Mouse (Mus musculus) forebrain, embryonic 14.5 days (tissue): ENCODE results near the gene BC107364. TPM values are rescaled to one million over a fixed set of nuclear protein-coding genes. Genes with fewer than 3 reads are reported as not detected.
"Not testable (repeated sequence)": the region's sequence is repeated elsewhere in the genome, so short reads cannot be mapped to it uniquely, and the experiment has no call there.

Experiments
- ATAC-seq: fragments of 200-750 bp; cut with Nextera tagmentation; 2 replicates; pipeline ENCODE4 v1.8.0; 2017; ENCODE audit warnings: mild to moderate bottlenecking, moderate library complexity
- DNase-seq: peaks from one replicate; pipeline ENCODE4 v3.0.0-alpha.2; 2015; ENCODE audit warnings: low spot score
- H3K27ac ChIP-seq: fragments of 300-500 bp; sonication (generic); 2 replicates; pipeline ENCODE4 v1.5.1; 2014; ENCODE audit warnings: low read depth, mild to moderate bottlenecking, control low read depth, low read length, moderate library complexity
- H3K27me3 ChIP-seq: fragments of 300-500 bp; sonication (generic); replicated peaks from 2 replicates; pipeline ENCODE4 v1.6.1; 2014; ENCODE audit warnings: low read length, control low read depth, mixed read lengths; ENCODE audit not compliant: control insufficient read depth, insufficient read depth
- H3K36me3 ChIP-seq: fragments of 300-500 bp; sonication (generic); 2 replicates; pipeline ENCODE4 v1.6.1; 2014; ENCODE audit warnings: low read length, control low read depth; ENCODE audit not compliant: control insufficient read depth, insufficient read depth
- H3K4me1 ChIP-seq: fragments of 300-500 bp; sonication (generic); 2 replicates; pipeline ENCODE4 v1.6.1; 2014; ENCODE audit warnings: antibody characterized with exemption, low read length, control low read depth; ENCODE audit not compliant: control insufficient read depth, insufficient read depth
- H3K4me2 ChIP-seq: fragments of 300-500 bp; sonication (generic); 2 replicates; pipeline ENCODE4 v1.6.1; 2014; ENCODE audit warnings: mild to moderate bottlenecking, control low read depth, low read length
- H3K4me3 ChIP-seq: fragments of 300-500 bp; sonication (generic); 2 replicates; pipeline ENCODE4 v1.5.1; 2014; ENCODE audit warnings: low read depth, low read length, control low read depth
- H3K9ac ChIP-seq: fragments of 300-500 bp; sonication (generic); 2 replicates; pipeline ENCODE4 v1.6.1; 2014; ENCODE audit warnings: mild to moderate bottlenecking, low read length, control low read depth, moderate library complexity
- H3K9me3 ChIP-seq: fragments of 300-500 bp; sonication (generic); replicated peaks from 2 replicates; pipeline ENCODE4 v1.6.1; 2016; ENCODE audit warnings: low read length, control low read depth, mixed read lengths; ENCODE audit not compliant: control insufficient read depth
- WGBS: fragments of 180-500 bp; shearing (Covaris S2); extraction: QIAGEN DNeasy Blood & Tissue Kit; methylation state at CpG from one replicate; pipeline ENCODE4 v1.1.7; 2014; 5-methylcytosine and 5-hydroxymethylcytosine counted together
- polyA plus RNA-seq: library from polyadenylated mRNA; unstranded; fragments of >200 nt; fragmentation: Nextera tagmentation; extraction: Ambion mirVana; gene quantifications from 2 replicates; pipeline ENCODE4 v1.2.1, GENCODE M21; 2014

The BC107364 gene
- polyA plus RNA-seq, 1 experiment from 2014 or later, result not detected

DNA sequence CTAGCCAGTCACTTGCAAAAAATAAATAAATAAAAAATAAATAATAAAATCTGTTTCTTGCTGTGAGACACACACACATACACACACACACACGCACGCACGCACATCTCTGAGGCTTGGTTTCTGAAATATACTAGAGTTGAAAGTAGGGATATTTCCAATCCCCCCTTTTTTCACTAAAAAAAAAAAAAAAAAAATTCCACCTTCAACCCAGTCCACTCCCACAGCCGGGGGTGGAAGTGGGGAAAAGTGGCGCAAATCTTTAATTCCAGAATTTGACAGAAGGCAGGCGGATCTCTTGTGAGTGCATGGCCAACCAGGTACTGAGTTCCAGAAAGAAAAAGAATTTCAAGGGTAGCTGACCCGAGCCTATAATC lies 37.2 kb downstream of the BC107364 start:
- Histone ChIP-seq H3K4me1 (no peaks in the 10 kb centered on the region), H3K4me3 (peak overlapping the region; percentile 68), H3K4me2 (peak overlapping the region; percentile 78), H3K36me3 (no peaks in the 10 kb centered on the region), H3K9ac (no peak overlapping the region), H3K27ac (no peak overlapping the region), H3K27me3 (peaks cover 8% of the 10 kb centered on the region), H3K9me3 (no peaks in the 10 kb centered on the region)
- 0 out of 2 replicates have a peak, but pooled peaks have one; percentile 4 for ATAC-seq
- no peak for DNase-seq
- WGBS, result 37% methylated on average over 7 of the region's 7 CpGs

DNA sequence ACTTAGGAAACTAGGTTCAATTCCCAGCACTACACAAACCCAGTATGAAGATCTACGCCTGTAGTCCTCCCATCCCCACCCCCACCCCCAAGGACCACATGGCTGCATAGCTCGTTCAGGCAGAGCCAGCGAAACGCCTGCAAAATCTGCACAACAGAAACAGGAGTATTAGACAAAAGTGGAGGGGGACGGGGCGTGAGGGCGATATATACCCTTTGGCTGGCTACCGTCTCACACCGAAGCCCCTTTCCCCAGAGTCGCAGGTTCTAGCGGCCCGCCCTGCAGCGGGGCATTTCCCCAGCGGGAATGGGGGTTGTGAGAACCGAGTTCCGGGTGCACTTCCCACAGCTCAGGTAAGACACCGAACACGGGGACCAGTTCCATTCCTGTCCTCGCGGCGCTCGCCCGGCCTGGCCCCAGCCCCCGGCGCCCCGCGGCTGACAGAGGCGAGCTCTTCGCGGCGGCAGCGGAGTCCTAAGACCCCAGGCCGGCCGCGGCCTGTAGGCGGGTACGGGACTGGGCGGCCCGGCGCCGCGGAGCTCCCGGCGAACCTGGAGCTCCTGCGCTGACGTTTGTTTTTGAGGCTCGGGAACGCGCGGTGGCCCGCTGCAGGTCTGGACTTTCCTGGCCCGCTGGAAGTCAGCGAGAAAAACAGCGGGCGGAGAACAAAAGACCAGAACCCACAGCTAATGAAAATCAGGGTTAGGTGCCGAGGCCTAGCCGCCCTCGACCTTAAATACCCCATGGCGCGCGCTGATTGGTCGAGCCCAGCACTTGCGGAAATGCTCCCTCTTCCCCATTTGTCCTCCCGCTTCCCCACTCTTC lies 37.8 kb downstream of the BC107364 start:
- Histone ChIP-seq H3K9ac (peak overlapping the region; percentile 92), H3K4me2 (peak overlapping the region; percentile 78), H3K4me1 (no peaks in the 10 kb centered on the region), H3K27me3 (peaks cover 14% of the 10 kb centered on the region), H3K27ac (peak overlapping the region; percentile 82), H3K36me3 (no peaks in the 10 kb centered on the region), H3K9me3 (no peaks in the 10 kb centered on the region), H3K4me3 (peak overlapping the region; percentile 68)
- ATAC-seq (peak; percentile 94), DNase-seq (peak; percentile 91)
- under 1% methylated on average over 64 of the region's 64 CpGs for WGBS

DNA sequence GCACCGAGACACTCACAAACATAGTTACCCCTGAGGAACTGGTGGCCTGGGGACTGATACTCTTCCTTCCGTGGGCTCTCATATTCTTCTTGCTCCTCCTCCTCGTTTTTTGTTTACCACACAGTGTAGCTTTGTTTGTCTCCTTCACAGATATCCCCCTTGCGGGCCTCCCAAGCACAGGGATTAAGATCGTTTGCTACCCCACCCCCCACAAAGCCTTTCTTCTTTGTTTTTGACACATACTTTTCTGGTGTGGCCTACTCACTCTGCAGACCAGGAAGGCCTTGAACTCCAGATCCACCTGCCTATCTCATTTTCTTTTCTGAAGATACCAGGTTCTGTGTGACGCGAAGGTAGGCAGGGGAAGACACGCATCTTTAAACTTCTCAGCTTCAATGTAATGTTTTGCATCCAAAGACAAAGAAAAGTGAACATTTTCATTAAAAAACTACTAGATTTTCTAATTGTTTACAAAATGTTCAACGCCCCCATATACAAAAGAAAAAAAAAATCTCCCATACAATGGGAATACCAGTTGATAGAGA lies 38.5 kb downstream of the BC107364 start:
- Histone ChIP-seq H3K27ac (no peak overlapping the region), H3K36me3 (no peaks in the 10 kb centered on the region), H3K9ac (0 out of 2 replicates have a peak overlapping the region, but pooled peaks have one; percentile 92), H3K27me3 (peaks cover 19% of the 10 kb centered on the region), H3K4me1 (no peaks in the 10 kb centered on the region), H3K4me3 (peak overlapping the region; percentile 68), H3K4me2 (peak overlapping the region; percentile 78), H3K9me3 (no peaks in the 10 kb centered on the region)
- 34% methylated on average over 9 of the region's 9 CpGs for WGBS
- DNase-seq (no peak), ATAC-seq (no peak)

DNA sequence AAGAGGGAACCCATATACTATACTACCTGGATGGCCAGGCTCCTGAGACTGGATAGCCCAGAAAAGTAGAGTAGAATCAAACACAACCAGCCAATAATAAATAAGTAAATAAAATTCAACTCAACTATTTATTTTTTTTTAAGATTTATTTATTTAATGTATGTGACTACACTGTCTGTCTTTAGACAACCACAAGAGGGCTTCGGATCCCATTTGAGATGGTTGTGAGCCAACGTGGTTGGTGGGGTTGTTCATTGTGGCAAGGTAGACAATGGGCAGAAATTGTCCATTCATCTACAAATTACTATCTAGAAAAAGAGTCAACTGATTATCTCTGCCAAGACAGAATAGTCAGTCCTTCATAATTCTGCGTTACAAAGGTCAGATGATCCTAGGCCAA lies 40.3 kb downstream of the BC107364 start:
- no peaks in the 10 kb centered on the region for H3K4me1 ChIP-seq
- no peak overlapping the region for H3K4me3 ChIP-seq
- no peaks in the 10 kb centered on the region for H3K36me3 ChIP-seq
- H3K27ac ChIP-seq, result no peak overlapping the region
- H3K4me2 ChIP-seq, result no peak overlapping the region
- WGBS, result 81% methylated on average over 3 of the region's 3 CpGs
- DNase-seq, result no peak
- no peak for ATAC-seq
- H3K9ac ChIP-seq, result no peak overlapping the region
- H3K9me3 ChIP-seq, result no peaks in the 10 kb centered on the region
- peaks cover 24% of the 10 kb centered on the region for H3K27me3 ChIP-seq

DNA sequence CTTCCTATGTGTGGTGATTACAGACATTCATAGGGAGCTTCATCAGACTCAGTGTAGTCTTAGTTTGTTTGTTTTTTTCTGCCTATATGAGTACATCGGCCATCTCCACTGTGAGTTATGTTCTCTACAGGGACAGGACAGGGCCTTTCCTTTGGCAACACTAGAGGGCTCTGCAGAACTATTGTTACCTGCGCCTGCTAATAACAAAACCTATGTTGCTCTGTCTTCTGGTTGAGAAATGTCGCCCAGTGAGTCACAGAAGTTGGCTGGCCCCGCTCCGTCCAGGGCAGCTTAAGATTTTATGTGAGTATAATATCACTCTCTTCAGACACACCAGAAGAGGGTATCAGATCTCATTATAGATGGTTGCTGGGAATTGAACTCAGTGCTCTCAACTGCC lies 41.1 kb downstream of the BC107364 start:
- Histone ChIP-seq H3K9me3 (no peaks in the 10 kb centered on the region), H3K4me1 (no peaks in the 10 kb centered on the region), H3K4me3 (no peak overlapping the region), H3K4me2 (no peak overlapping the region), H3K36me3 (no peaks in the 10 kb centered on the region), H3K27ac (no peak overlapping the region), H3K27me3 (peaks cover 30% of the 10 kb centered on the region), H3K9ac (no peak overlapping the region)
- DNase-seq (no peak), ATAC-seq (no peak)
- 88% methylated on average over 5 of the region's 5 CpGs for WGBS

DNA sequence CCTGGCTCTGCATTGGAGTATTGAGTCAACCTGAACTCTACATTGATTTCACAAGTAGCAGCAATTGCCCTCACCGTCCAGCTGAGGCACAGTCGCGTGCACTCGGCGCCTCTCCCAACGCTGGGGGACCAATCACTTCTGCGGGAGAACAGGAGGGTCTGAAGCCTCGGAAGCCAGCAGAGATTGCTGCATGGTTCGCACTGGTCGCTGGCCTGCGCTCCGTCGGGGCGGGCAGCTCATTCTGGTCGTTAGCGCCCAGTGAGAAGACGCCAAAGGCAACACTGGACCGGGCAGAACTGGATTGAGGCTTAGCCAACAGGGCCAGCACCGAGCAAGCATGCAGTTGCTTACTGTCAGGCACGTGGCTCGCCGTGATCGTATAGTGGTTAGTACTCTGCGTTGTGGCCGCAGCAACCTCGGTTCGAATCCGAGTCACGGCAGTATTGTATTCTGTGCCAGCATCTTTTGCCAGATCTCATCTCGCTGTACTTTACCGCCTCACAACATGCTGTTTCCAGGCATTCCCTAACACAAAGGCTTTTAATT lies 42.3 kb downstream of the BC107364 start:
- Histone ChIP-seq H3K4me2 (no peak overlapping the region), H3K27me3 (peaks cover 39% of the 10 kb centered on the region), H3K36me3 (no peaks in the 10 kb centered on the region), H3K4me1 (no peaks in the 10 kb centered on the region), H3K9ac (no peak overlapping the region), H3K27ac (no peak overlapping the region), H3K9me3 (no peaks in the 10 kb centered on the region), H3K4me3 (no peak overlapping the region)
- no peak for ATAC-seq
- 3% methylated on average over 31 of the region's 31 CpGs for whole genome bisulfite sequencing
- DNase-seq, result no peak

DNA sequence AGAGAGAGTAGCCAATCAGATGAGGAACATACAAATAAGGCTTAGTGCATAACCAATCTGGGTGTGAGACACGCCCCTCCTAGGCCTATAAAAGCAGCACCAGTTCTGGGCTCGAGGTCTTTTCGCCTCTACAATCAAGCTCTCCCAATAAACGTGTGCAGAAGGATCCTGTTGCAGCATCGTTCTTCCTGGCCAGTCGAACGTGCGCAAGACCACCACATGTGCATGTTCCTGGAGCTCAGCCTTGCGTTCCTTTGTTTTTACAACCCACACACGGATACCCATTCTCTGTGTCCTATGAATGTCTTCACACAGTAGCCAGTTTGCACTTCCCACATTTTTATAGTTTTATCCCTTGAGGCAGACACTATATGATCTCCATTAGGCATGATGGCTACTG lies 44.0 kb downstream of the BC107364 start:
- not testable (repeated sequence) for H3K36me3 ChIP-seq, H3K4me1 ChIP-seq, H3K4me3 ChIP-seq, DNase-seq, ATAC-seq, H3K9ac ChIP-seq, H3K27ac ChIP-seq, H3K9me3 ChIP-seq, H3K4me2 ChIP-seq
- 92% methylated on average over 7 of the region's 10 CpGs for WGBS
- peaks cover 55% of the 10 kb centered on the region for H3K27me3 ChIP-seq

DNA sequence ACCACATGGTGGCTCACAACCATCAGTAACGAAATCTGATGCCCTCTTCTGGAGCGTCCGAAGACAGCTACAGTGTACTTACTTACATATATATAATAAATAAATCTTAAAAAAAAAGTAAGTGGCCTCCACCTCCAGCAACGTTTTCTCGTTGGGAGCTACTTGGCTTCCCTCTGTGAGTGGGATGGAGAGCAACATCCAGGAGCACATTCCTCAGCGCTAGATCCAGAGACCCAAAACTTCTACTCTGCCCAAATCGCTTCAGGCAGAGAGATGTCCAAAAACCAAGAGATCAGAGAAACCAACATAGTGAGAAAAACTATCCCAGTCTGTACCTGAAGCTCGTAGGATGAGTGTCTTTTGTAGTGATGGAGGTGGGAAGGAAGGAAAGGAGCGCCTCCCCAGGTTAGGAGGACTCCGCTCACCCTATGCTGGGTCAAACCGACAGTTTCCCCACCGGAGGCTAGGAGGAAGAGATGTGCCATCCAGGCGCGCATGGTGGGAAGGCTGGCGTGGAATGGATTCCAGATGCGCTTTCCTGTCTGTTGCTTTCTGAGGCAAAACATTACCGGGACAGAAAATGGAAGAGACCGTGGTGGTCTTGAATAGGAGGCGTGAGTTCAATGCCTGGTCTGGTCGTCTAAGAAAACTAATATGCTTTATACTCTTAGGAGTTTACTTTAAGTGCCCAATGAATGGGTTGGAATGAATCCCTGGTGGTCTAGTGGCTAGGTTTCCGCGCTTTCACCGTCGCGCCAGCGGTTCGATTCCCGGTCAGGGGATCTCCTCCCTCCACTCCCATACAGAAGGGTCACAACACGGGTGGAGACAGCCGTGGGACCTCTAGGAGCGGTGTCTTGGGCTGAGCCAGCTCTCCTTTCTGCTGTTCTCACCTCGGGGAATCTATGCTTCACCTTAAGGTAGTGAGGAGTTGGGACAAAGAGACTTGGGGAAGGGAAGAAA lies 46.3 kb downstream of the BC107364 start:
- WGBS, result 67% methylated on average over 32 of the region's 32 CpGs
- H3K9ac ChIP-seq, result no peak overlapping the region
- no peaks in the 10 kb centered on the region for H3K9me3 ChIP-seq
- H3K4me2 ChIP-seq, result no peak overlapping the region
- no peaks in the 10 kb centered on the region for H3K36me3 ChIP-seq
- no peaks in the 10 kb centered on the region for H3K4me1 ChIP-seq
- no peak overlapping the region for H3K4me3 ChIP-seq
- peaks cover 75% of the 10 kb centered on the region for H3K27me3 ChIP-seq
- no peak overlapping the region for H3K27ac ChIP-seq
- DNase-seq, result no peak
- ATAC-seq, result no peak
